Mouse (Mus musculus) MEL (cell line): ENCODE results near the gene Scgb2b18. TPM values are rescaled to one million over a fixed set of nuclear protein-coding genes. Genes with fewer than 3 reads are reported as not detected.
"Not testable (repeated sequence)": the region's sequence is repeated elsewhere in the genome, so short reads cannot be mapped to it uniquely, and the experiment has no call there.

Experiments
- DNase-seq: peaks from one replicate; pipeline ENCODE4 v3.0.0; 2011; ENCODE audit warnings: low read depth, low spot score
- H3K27ac ChIP-seq: 2 replicates; pipeline ENCODE4 v1.5.1; 2012; ENCODE audit warnings: low read depth, mild to moderate bottlenecking, control low read depth, low read length, moderate library complexity; ENCODE audit not compliant: control insufficient read depth
- H3K27me3 ChIP-seq, 2 experiments: fragments of 150-350 bp in 1 of 2; sonication (generic) in 1 of 2; 2 replicates each; pipeline ENCODE4 v1.6.1; 2012; ENCODE audit warnings: low read length in 2 of 2, mild to moderate bottlenecking in 2 of 2, improper control_type of control experiment in 1 of 2, moderate library complexity in 1 of 2; ENCODE audit not compliant: insufficient read depth in 2 of 2, control insufficient read depth in 1 of 2
- H3K36me3 ChIP-seq, 2 experiments: 2 replicates each; pipeline ENCODE4 v1.6.1; 2012 to 2014; ENCODE audit warnings: low read length in 2 of 2, improper control_type of control experiment in 1 of 2, inconsistent platforms in 1 of 2, mild to moderate bottlenecking in 1 of 2; ENCODE audit not compliant: insufficient read depth in 2 of 2, control insufficient read depth in 1 of 2
- H3K4me1 ChIP-seq, 2 experiments: fragments of 150-350 bp in 1 of 2; sonication (generic) in 1 of 2; 2 replicates each; pipeline ENCODE4 v1.6.1; 2012; ENCODE audit warnings: low read length in 2 of 2, improper control_type of control experiment in 1 of 2, mild to moderate bottlenecking in 1 of 2; ENCODE audit not compliant: insufficient read depth in 2 of 2, control insufficient read depth in 1 of 2
- H3K4me3 ChIP-seq, 2 experiments: fragments of 150-350 bp in 1 of 2; sonication (generic) in 1 of 2; 2 replicates each; pipeline ENCODE4 v1.5.1; 2012; ENCODE audit warnings: low read depth in 2 of 2, low read length in 2 of 2, mild to moderate bottlenecking in 2 of 2, moderate library complexity in 2 of 2, control low read depth in 1 of 2, improper control_type of control experiment in 1 of 2; ENCODE audit not compliant: control insufficient read depth in 1 of 2, insufficient read depth in 1 of 2
- H3K79me2 ChIP-seq: 2 replicates; pipeline ENCODE4 v1.6.1; 2012; ENCODE audit warnings: mild to moderate bottlenecking, low read length, moderate library complexity; ENCODE audit not compliant: control insufficient read depth, poor library complexity, insufficient read depth
- H3K9ac ChIP-seq: 2 replicates; pipeline ENCODE4 v1.6.1; 2012; ENCODE audit warnings: low read depth, mild to moderate bottlenecking, control low read depth, low read length, moderate library complexity; ENCODE audit not compliant: control insufficient read depth, poor library complexity, severe bottlenecking
- H3K9me3 ChIP-seq: fragments of 150-350 bp; sonication (generic); replicated peaks from 2 replicates; pipeline ENCODE4 v1.6.1; 2012; ENCODE audit warnings: mild to moderate bottlenecking, low read length, improper control_type of control experiment, moderate library complexity; ENCODE audit not compliant: insufficient read depth
- polyA plus RNA-seq, 2 experiments: library from polyadenylated mRNA; stranded (reverse) in 1 of 2; unstranded in 1 of 2; fragments of >175 nt in 1 of 2; fragments of >200 nt in 1 of 2; gene quantifications; 2 replicates each; pipeline versions ENCODE4 v1.2.1 to v1.2.4; 2012; ENCODE audit warnings: low replicate concordance in 2 of 2, low read depth in 1 of 2; ENCODE audit not compliant: insufficient read length in 2 of 2, insufficient read depth in 1 of 2, missing spikeins in 1 of 2
- total RNA-seq: library from RNA; depleted of rRNA; stranded (reverse); fragments of 300-350 nt; gene quantifications from 2 replicates; pipeline ENCODE4 v1.2.3, GENCODE M21; 2012; rRNA removed

Gene Scgb2b18
- total RNA-seq (not detected in 2 replicates), polyA plus RNA-seq (not detected)

GRCm38 (mm10) chr7:33173764-33174163 is at the start of gene Scgb2b18:
Gene Scgb2b18, minus strand, starts transcription at chr7:33173864.
- not testable (repeated sequence) for H3K36me3 ChIP-seq, H3K9me3 ChIP-seq, H3K27ac ChIP-seq, H3K79me2 ChIP-seq, H3K4me1 ChIP-seq, H3K9ac ChIP-seq, H3K4me3 ChIP-seq, DNase-seq, H3K27me3 ChIP-seq

- DNase-seq, H3K9ac ChIP-seq, H3K4me3 ChIP-seq, H3K27ac ChIP-seq, H3K27me3 ChIP-seq, H3K36me3 ChIP-seq, H3K79me2 ChIP-seq, H3K4me1 ChIP-seq, H3K9me3 ChIP-seq: not testable (repeated sequence)
Observed at GRCm38 (mm10) chr7:33185268-33185667, 11.6 kb upstream of the Scgb2b18 start, which contains the start of gene Scgb1b18. Gene Scgb1b18, plus strand, starts transcription at chr7:33185568.

Other genes starting within 250 kb of the Scgb2b18 start
- gene Scgb2b17, start 117.3 kb downstream of the Scgb2b18 start, total RNA-seq = not detected in 2 replicates
- gene Scgb2b17, start 117.3 kb downstream of the Scgb2b18 start, polyA plus RNA-seq = not detected
- not detected in 2 replicates for gene Scgb1b17, start 110.4 kb downstream of the Scgb2b18 start, total RNA-seq
- not detected for gene Scgb1b17, start 110.4 kb downstream of the Scgb2b18 start, polyA plus RNA-seq
- not detected in 2 replicates for gene Scgb1b18, start 11.7 kb upstream of the Scgb2b18 start, total RNA-seq
- not detected for gene Scgb1b18, start 11.7 kb upstream of the Scgb2b18 start, polyA plus RNA-seq
- not detected in 2 replicates for gene Scgb2b19, start 106.5 kb upstream of the Scgb2b18 start, total RNA-seq
- gene Scgb2b19, start 106.5 kb upstream of the Scgb2b18 start, polyA plus RNA-seq = not detected
- not detected in 2 replicates for gene Scgb1b19, start 113.4 kb upstream of the Scgb2b18 start, total RNA-seq
- gene Scgb1b19, start 113.4 kb upstream of the Scgb2b18 start, polyA plus RNA-seq = not detected
- gene Scgb2b20, start 192.5 kb upstream of the Scgb2b18 start, total RNA-seq = not detected in 2 replicates
- not detected for gene Scgb2b20, start 192.5 kb upstream of the Scgb2b18 start, polyA plus RNA-seq
- not detected in 2 replicates for gene Scgb1b20, start 199.4 kb upstream of the Scgb2b18 start, total RNA-seq
- not detected for gene Scgb1b20, start 199.4 kb upstream of the Scgb2b18 start, polyA plus RNA-seq